Mouse (Mus musculus): ENCODE data around the gene Kdr. TPM values are rescaled to one million over a fixed set of nuclear protein-coding genes. Genes with fewer than 3 reads are reported as not detected.

The Kdr gene
- total RNA-seq, 2 experiments from 2014 or later: 4.6 to 6.2 TPM

GRCm38 (mm10) chr5:75980521-75981311 lies 2.5 kb upstream of the Kdr start:
- no peak overlapping the region for H3K27ac ChIP-seq
- TF ChIP-seq CTCF (IDR thresholded peaks at IDR 0.05): no peak
- DNase-seq (ENCODE audit: extremely low spot score in 1 of 2, low spot score in 2 of 2): no peak
- intact Hi-C loops (cut with DNase I): no loop called here
- no peak overlapping the region for H3K4me3 ChIP-seq

GRCm38 (mm10) chr5:75979108-75979507 lies 850 bp upstream of the Kdr start:
- Histone ChIP-seq H3K4me3 (no peak overlapping the region; the same call in 1 of the 2 replicates), H3K27ac (no peak overlapping the region)
- intact Hi-C loops (cut with DNase I): loop anchor here (5.0 kb wide), 1 partner anchor 107 kb away; no protein-coding TSS in a partner anchor

GRCm38 (mm10) chr5:75977441-75978373 lies 551 bp downstream of the Kdr start:
- H3K27ac ChIP-seq: peak overlapping the region; percentile 40
- intact Hi-C loops (cut with DNase I): loop anchor here (5.0 kb wide), 1 partner anchor 105 kb away; no protein-coding TSS in a partner anchor
- TF ChIP-seq CTCF (IDR thresholded peaks at IDR 0.05): no peak
- peak; percentile 13 to 30 for DNase-seq (ENCODE audit: extremely low spot score in 1 of 2, low spot score in 2 of 2)
- H3K4me3 ChIP-seq: peak overlapping the region; percentile 68

More at GRCm38 (mm10) chr5:75979108-75979507, 850 bp upstream of the Kdr start:
- no peak for DNase-seq (ENCODE audit: extremely low spot score in 1 of 2, low spot score in 2 of 2)
- TF ChIP-seq CTCF (IDR thresholded peaks at IDR 0.05): no peak

GRCm38 (mm10) chr5:75976696-75977095 lies 1.6 kb downstream of the Kdr start:
- Histone ChIP-seq H3K27ac (no peak overlapping the region), H3K4me3 (peak overlapping the region; percentile 31)
- no peak for DNase-seq (ENCODE audit: extremely low spot score in 1 of 2, low spot score in 2 of 2)
- TF ChIP-seq CTCF (IDR thresholded peaks at IDR 0.05): no peak
- intact Hi-C loops (cut with DNase I): loop anchor here (5.0 kb wide), 1 partner anchor 104 kb away; no protein-coding TSS in a partner anchor

- H3K4me3 ChIP-seq: no peak overlapping the region
- no peak for TF ChIP-seq CTCF (IDR thresholded peaks at IDR 0.05)
- intact Hi-C loops (cut with DNase I): loop anchor here (5.0 kb wide), 1 partner anchor 103 kb away; no protein-coding TSS in a partner anchor
- DNase-seq (ENCODE audit: extremely low spot score in 1 of 2, low spot score in 2 of 2): no peak
- H3K27ac ChIP-seq: no peak overlapping the region
Observed at GRCm38 (mm10) chr5:75975398-75975797, 2.9 kb downstream of the Kdr start.

GRCm38 (mm10) chr5:75974543-75975130 lies 3.6 kb downstream of the Kdr start:
- intact Hi-C loops (cut with DNase I): loop anchor here (5.0 kb wide), 1 partner anchor 102 kb away; no protein-coding TSS in a partner anchor

GRCm38 (mm10) chr5:75969887-75970286 lies 8.4 kb downstream of the Kdr start:
- TF ChIP-seq CTCF (IDR thresholded peaks at IDR 0.05): no peak
- DNase-seq (ENCODE audit: extremely low spot score in 1 of 2, low spot score in 2 of 2): no peak
- Histone ChIP-seq H3K27ac (no peak overlapping the region), H3K4me3 (no peak overlapping the region)
- intact Hi-C loops (cut with DNase I): no loop called here

More at GRCm38 (mm10) chr5:75974543-75975130, 3.6 kb downstream of the Kdr start:
- no peak for TF ChIP-seq CTCF (IDR thresholded peaks at IDR 0.05)
- Histone ChIP-seq H3K27ac (no peak overlapping the region), H3K4me3 (no peak overlapping the region)
- DNase-seq (ENCODE audit: extremely low spot score in 1 of 2, low spot score in 2 of 2): no peak

GRCm38 (mm10) chr5:75962558-75962957 lies 15.7 kb downstream of the Kdr start:
- H3K27ac ChIP-seq: no peak overlapping the region
- intact Hi-C loops (cut with DNase I): no loop called here
- H3K4me3 ChIP-seq: no peak overlapping the region
- no peak for DNase-seq (ENCODE audit: extremely low spot score in 1 of 2, low spot score in 2 of 2)
- TF ChIP-seq CTCF (IDR thresholded peaks at IDR 0.05): no peak

GRCm38 (mm10) chr5:75961741-75962469 lies 16.4 kb downstream of the Kdr start:
- no peak overlapping the region for H3K27ac ChIP-seq
- intact Hi-C loops (cut with DNase I): no loop called here
- no peak for TF ChIP-seq CTCF (IDR thresholded peaks at IDR 0.05)
- no peak for DNase-seq (ENCODE audit: extremely low spot score in 1 of 2, low spot score in 2 of 2)
- no peak overlapping the region for H3K4me3 ChIP-seq

- H3K27ac ChIP-seq: no peak overlapping the region
- intact Hi-C loops (cut with DNase I): no loop called here
- no peak overlapping the region for H3K4me3 ChIP-seq
- TF ChIP-seq CTCF (IDR thresholded peaks at IDR 0.05): no peak
- DNase-seq (ENCODE audit: extremely low spot score in 1 of 2, low spot score in 2 of 2): no peak
Observed at GRCm38 (mm10) chr5:75959809-75960208, 18.4 kb downstream of the Kdr start.

- no peak overlapping the region for H3K27ac ChIP-seq
- DNase-seq (ENCODE audit: extremely low spot score in 1 of 2, low spot score in 2 of 2): no peak
- no peak for TF ChIP-seq CTCF (IDR thresholded peaks at IDR 0.05)
- intact Hi-C loops (cut with DNase I): no loop called here
- no peak overlapping the region for H3K4me3 ChIP-seq
Observed at GRCm38 (mm10) chr5:75956526-75956925, 21.7 kb downstream of the Kdr start.
